Mouse (Mus musculus) heart, postnatal 36 days (tissue): ENCODE results near the gene Sctr. TPM values are rescaled to one million over a fixed set of nuclear protein-coding genes. Genes with fewer than 3 reads are reported as not detected.

ENCODE experiments used
- DNase-seq, 2 experiments: peaks; one replicate each; pipeline ENCODE4 v3.0.0; 2021 to 2022
- intact Hi-C: fragments of 180-260 bp; cut with DNase I; formaldehyde crosslinking; loops from one replicate; pipeline ENCODE4 v1.15.1; 2025
- total RNA-seq, 2 experiments: library from RNA; stranded (reverse); gene quantifications; 2 replicates each; pipeline ENCODE4 v1.2.3; 2021

Sctr gene
- total RNA-seq, 2 experiments from 2014 or later: not detected

DNA sequence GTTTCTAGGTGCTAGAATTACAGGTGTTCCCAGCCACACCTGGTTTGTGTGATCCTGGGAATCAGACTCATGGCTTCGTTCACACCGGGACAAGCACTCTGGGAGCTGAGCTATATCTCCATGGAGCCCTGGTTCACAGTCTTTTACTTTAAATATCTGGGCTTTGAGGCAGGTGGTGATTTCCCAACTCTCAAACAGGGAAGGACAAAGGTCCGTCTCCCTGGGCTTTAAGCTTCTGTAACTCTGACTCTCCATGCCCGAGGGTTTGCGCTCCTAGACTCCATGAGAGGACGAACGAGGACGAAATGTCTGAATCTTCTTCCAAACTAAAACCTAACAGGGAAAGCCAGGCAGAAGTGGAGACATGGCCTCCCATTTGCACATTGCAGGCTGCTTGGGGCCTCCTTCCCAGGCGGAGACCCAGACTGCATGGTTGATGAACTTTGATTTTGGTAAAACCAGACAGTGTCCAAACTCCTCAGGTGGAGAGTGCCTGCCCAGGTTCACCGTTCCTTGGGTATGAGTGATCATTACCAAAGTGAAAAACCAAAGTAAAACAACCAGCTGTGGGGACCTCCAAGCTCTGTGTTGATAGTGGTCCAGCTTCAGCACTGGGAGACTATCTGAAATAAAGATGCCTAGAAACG, 57.5 kb downstream of the Sctr start:
- DNase-seq: no peak
- intact Hi-C loops: no loop called here

DNA sequence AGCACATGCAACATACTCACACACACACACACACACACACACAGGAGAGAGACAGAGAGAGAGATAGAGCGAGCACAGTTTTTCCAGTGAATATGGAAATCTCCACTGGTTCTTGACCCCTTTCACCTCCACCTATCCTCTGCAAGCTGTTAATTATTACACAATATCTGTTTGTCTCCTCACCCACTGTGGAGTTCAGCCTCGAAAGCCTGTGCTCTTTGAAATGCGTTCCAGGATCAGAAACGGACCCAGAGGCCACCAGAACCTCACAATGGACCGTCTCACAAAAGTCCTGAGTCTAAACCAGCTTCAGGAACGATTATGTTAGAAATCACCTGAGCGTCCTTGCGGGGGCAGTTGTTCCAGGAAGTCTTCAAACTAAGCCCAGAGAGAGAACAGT, 59.5 kb downstream of the Sctr start:
- DNase-seq: no peak
- intact Hi-C loops: no loop called here

DNA sequence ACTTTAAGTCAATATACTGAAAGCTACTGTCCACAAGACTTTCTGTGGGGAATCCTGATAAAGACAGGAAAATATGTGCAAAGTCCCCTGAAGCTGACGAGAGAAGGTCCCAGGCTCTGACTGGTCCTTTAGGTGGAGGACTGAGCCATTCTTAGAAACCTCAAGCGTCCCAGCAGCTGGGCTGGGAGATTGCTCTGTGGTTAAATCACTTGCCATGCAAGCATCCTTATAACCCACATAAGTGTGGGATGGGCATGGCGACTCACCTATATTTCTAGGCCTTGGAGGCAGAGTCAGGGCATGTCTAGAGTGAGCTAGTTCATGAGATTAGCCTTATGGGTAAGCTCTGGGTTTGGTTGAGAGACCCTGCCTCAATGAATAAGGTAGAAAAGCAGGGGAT, 59.9 kb downstream of the Sctr start:
- no peak for DNase-seq
- intact Hi-C loops: no loop called here

DNA sequence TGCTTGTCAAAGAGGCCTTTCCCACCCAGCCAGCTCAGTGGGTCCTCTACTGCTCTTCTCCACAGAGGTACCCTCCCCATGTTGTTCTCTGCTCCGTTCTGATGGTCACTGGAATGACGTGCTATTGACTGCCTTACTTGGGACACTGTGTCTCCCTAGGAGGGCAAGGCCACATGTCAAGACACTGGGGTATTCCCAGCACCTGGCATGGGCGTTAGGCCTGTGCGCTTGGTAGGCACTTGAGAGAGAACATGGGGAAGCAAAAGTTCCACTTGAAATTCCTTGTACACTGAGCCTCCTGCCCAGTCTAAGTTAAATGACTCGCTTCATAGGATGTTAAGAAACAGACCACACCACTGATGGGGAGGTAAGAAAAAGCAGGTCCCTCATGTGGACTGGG, 62.4 kb downstream of the Sctr start:
- no peak for DNase-seq
- intact Hi-C loops: no loop called here

- intact Hi-C loops: no loop called here
- DNase-seq: no peak
Observed at GRCm38 (mm10) chr1:120070168-120070567, 63.5 kb downstream of the Sctr start.

DNA sequence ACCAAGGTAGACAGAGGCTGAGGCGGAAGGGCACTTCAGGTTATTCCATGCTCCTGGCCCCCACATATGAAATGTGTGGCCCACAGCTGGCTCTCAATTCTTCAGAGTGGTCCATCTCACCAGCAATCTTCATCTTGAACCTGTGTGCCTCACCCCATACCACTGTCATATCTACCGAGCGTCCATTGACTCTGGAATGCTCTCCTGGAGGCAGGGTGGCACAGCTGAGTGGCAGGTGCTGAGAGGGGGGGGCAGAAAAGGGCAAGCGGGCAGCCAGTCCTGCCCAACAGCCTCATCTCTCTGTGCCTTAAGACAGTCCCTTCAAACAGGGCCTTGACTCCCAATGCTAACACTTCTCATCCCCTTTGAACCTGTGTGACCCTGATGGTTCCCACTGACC, 64.4 kb downstream of the Sctr start:
- intact Hi-C loops: no loop called here

DNA sequence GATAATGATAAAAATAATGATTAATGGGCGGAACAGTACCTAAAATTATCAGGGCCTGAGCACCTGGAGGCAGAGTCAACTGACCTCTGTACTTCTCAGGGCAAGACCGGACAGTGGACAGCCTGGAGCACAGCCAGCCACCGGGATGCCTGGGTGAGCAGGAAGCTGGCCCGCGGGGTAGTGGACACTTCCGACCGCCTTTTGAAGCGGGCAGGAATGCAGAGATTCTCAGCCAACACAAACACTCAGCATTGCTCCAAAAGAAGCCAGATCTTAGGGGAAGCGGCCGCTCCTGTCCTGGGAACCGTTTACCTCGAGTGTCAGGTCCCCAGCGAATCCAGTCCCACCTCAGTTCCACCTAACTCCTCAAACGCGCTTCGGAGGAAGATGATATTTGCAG, 66.2 kb downstream of the Sctr start:
- intact Hi-C loops: no loop called here
- DNase-seq: peak; percentile 37 to 39

More for the DNA sequence above, 64.4 kb downstream of the Sctr start:
- no peak for DNase-seq

GRCm38 (mm10) chr1:120073519-120074306, 67.0 kb downstream of the Sctr start, which contains the start of gene Tmem37:
TSS of gene Tmem37 (minus strand) at chr1:120074074.
- DNase-seq: peak; percentile 71 to 75

DNA sequence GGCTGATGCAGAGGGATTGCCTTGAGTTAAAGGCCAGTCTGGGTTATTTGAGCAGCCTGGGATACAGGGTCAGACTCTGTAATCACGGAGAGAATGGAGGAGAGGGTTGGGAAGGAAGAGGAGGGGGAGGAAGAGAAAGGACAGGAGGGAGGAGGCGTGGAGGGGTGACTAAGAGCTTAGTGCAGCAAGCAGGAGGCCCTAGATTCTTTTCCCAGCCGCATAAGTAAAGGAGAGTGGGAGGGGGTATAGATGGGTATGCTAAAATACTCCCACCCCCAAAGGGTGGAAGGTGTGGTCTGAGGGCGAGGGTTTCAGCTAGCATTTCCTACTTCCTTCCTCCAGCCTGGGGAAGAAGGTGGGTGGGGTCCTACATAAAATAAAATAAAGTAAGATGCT, 67.6 kb downstream of the Sctr start:
- no peak for DNase-seq
- intact Hi-C loops: no loop called here

More at GRCm38 (mm10) chr1:120073519-120074306, 67.0 kb downstream of the Sctr start, which contains the start of gene Tmem37:
- intact Hi-C loops: no loop called here

DNA sequence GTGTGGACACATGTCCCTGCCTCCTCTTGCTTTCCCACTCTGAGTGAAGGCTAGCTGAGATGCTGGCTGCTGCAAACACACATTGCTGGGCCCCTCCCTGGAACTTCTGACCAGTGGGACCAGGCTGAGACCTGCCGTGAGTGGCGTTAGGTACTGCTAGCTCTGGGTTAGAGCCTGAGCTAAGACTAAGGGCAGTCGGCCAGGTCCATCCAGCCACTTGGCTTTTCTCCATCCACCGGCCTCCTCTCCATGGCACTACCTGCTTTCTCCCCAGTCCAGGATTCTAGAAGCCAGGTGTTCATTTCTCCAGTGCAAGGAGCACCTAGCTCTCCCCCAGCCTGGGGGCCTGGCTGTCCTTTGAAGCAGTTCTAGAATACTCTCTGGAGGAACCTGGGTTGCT, 68.2 kb downstream of the Sctr start:
- peak in 1 of 2 experiments; percentile 22 for DNase-seq

DNA sequence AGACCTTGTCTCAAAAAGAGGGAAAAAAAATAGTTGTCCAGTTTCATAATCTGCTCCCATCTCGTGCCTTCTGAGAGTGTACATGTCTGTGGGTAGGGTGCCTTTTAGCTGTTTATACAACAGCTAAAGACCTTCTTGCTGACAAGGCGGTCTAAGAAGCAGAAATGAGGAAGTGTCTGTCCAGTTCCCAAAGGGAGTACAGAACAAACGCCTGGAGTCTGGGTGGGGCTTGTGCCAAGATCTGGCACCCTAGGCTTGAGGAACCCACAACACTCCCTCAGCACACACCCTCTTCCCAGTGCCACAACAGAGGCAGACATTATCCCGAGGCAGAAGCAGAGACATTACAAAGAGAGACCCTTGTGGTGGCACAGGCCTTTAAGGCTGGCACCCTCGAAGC, 68.8 kb downstream of the Sctr start:
- intact Hi-C loops: no loop called here
- no peak for DNase-seq

More for the DNA sequence above, 68.2 kb downstream of the Sctr start:
- intact Hi-C loops: no loop called here

DNA sequence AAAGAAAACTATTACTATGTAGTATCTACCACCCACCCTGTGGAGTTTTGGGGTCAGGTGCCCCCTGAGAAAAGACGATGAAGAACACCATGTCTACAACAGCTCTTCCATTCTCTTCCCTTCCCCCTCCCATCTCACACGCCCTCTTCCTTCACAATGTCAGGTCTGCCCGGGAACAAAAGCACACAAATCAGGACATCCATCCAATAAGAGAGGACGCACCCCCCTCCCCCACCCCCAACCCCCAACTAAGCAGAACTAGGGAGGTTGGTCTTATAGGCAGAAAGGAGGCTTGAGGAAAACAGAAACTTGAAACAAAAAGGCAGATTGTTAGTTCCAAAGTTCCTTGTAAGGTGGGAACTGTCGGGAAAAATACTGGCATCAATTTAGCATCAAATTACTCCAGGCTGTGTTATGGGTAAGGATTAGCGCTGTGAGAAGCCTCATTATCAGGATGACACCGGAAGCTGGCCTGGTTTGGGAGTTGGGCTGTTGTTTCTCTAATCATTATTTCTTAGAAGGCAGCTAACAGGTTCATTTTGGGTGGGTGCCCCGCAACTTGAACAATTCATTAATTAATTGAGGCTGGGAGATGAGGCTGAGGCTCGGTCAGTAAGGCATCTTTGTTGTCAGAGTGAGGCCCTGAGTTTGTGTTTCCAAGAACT, 71.2 kb downstream of the Sctr start:
- intact Hi-C loops: no loop called here
- DNase-seq: no peak

GRCm38 (mm10) chr1:120080632-120081031, 73.9 kb downstream of the Sctr start:
- no peak for DNase-seq
- intact Hi-C loops: no loop called here

- intact Hi-C loops: no loop called here
- DNase-seq: no peak
Observed at GRCm38 (mm10) chr1:120082957-120083585, 76.4 kb downstream of the Sctr start.

DNA sequence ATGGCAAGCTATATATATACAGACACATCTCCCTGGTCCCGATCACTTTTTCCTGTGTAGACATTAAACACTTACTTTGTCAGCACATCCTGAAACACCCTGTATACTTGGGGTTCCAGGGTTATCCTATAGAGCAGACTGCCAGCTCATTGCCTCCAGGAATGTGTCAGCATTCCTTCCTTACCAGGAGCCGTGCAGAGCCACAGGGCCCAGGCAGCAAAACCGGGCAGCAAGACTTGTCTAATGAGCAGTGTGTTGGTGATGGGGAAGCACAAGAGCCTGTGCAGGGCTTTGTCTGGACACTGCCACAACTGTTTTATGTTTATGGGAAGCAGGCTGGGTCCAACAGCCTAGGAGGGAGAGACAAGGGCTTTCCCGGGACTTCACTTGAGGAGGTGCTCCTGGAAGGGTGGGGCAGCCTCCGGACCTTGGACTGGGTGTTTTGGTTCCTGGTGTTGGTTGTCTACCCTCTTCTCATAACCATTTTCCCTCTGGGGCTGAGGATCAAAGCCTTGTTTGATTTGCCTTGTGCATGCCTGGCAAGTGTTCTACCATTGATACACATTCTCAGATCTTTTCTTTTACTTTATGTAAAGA, 77.3 kb downstream of the Sctr start:
- intact Hi-C loops: no loop called here
- DNase-seq: no peak

DNA sequence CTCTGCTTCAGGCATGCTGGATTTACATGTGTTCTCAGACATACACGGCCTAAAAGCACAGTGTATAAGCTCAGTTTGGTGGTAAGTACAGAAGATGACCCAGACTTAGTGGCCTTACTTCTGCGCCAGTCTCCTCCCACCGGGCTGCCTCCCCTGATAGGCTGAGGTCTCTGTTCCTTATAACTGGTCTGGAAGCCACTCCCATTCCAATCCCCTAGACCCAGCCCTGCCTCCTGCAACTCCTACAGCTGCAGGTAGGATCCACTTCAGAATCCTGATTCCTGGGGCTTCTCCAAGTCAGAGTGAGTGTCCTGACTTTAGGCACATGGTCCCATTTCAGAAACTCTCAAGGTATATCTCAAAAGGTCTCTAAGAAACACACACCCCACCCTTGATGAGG, 79.0 kb downstream of the Sctr start:
- no peak for DNase-seq
- intact Hi-C loops: no loop called here

- no peak for DNase-seq
- intact Hi-C loops: no loop called here
Observed at GRCm38 (mm10) chr1:120086644-120087043, 80.0 kb downstream of the Sctr start.

DNA sequence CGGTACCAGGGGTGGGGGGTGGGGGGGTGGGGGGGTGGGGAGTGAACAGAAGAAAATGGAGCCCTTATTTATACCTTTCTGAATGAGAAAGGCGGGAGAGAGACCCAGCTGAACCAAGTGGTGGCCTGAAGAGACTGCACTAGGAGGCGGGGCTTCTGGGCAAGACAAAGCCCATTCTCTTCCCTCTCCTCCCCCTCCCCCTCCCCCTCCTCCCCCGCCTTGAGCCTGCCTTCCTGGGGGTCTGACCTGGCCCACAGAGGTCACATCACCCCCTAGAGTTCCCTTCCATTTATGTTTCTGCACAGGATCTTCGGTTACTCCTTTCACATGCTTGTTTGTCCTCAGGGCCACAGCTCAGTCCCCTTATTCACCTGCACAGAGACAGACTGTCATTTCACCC, 82.5 kb downstream of the Sctr start:
- intact Hi-C loops: no loop called here
- no peak for DNase-seq

DNA sequence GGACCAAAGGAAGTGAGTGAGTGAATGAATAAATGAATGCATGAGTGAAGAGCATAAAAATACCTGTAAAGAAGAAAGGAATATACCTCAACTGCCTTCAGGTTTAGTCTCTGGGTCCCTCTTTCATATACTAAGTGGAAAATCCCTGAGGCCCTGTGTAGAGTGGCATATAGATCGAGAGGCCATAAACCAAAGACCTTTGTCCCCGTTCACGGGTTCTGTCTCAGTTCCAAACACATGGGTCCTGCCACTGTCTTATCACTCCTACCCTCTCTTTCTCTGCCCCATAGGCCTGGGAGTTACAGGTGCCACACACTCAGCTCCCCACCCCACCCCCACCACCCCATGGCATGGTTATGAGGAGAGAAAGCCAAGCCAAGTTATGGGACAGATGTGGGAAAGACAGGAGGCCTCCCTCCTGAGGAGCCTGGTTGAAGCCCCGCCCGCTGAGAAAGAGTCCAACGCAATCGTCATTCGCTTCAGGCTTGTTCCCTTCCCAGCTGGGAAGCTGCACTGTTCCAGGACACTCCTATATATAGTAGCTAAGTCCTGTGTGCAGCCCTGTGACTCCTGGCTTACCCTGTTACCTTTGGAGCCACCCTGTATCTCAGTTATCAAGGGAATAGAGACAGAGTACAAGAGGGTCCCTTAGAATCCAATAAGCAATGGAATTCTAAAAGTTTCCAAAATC, 84.3 kb downstream of the Sctr start:
- DNase-seq: peak in 1 of 2 experiments; percentile 16
- intact Hi-C loops: loop anchor here (10.0 kb wide), 1 partner anchor 266 kb away; no protein-coding TSS in a partner anchor
